Mouse (Mus musculus) erythroblast, embryonic 14.5 days (primary cell): ENCODE data around the gene Pprc1.

ENCODE experiments used
- GATA1 ChIP-seq: IDR thresholded peaks from 2 replicates; pipeline ENCODE4 v1.6.1; 2012; ENCODE audit warnings: low read length, inconsistent platforms, mixed read lengths
- TAL1 ChIP-seq: IDR thresholded peaks from 3 replicates; pipeline ENCODE4 v1.6.1; 2012; ENCODE audit warnings: low read length, inconsistent platforms, mixed read lengths

DNA sequence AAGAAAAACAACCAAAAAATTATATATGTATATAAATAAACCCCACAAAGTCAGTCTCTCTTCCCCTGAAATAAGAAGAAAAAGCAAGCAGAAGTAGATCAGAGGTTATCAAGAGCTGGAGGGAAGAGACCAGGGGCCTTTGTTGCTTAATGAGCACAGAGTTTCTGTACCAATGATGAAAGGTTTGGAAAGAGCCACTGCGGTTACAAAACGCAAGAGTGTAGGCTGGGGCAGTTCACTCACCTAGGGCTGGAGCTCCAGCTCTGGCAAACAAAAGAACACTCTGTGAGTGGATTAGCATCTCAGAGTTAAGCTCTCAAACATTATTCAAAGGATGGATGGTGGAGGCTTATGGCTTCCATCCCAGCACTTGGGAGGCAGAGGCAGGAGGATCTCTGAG lies 65.5 kb downstream of the Pprc1 start:
- TF ChIP-seq GATA1 (no peak), TAL1 (no peak)
